Mouse (Mus musculus): ENCODE results near the gene Kctd20.
"Not testable (repeated sequence)": the region's sequence is repeated elsewhere in the genome, so short reads cannot be mapped to it uniquely, and the experiment has no call there.

Kctd20 gene

DNA sequence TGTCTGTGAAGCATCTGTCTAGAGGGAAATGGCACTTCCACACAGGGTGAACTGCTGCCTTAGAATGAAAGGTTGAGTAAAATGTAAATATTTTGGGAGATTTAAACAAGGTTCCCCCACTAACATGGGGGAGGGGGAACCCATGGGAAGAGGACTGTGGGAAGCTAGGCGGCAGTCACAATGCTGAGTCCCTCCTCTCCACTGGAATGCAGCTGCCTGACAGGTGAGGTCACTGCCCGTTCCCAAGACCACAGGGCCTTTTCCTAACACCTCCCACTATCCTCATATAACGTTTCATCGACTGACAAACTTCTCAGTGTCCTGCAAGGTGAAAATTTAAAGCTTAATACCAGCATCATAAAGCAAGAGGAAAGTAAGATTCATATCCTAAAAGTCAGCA lies 30.8 kb downstream of the Kctd20 start:
- in situ Hi-C loops (cut with MseI, MboI): no loop called here

DNA sequence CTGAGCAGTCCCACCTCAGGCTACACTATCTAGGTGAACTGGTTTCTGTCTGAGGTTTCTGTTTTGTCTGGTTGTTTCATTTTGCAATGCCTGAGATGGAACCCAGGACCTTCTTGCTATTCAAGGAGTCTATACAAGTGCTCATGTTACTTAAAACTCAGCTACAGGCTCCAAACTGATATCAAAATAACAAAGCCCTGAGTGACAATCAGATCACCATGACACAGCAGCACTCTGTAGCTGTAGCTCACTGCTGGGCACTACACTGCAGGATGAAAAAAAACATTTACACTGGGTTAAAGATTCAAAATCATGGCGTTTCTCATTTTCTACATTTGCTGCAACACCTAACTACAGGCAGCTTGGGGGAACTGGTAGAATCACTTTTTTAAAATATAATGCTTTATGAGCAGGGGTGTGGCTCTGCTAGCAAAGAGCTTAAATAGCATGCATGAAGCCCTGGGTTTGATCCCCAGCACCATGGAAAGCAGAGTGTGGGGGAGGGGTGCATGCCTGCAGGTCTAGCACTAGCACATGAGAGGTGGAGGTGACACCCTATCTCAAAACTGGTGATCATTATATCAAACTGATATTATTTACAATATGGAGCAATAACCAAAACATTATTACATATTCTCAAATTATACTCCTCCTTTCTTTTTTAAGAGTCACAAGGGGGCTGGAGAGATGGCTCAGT lies 33.1 kb downstream of the Kctd20 start:
- in situ Hi-C loops (cut with MseI, MboI): no loop called here

DNA sequence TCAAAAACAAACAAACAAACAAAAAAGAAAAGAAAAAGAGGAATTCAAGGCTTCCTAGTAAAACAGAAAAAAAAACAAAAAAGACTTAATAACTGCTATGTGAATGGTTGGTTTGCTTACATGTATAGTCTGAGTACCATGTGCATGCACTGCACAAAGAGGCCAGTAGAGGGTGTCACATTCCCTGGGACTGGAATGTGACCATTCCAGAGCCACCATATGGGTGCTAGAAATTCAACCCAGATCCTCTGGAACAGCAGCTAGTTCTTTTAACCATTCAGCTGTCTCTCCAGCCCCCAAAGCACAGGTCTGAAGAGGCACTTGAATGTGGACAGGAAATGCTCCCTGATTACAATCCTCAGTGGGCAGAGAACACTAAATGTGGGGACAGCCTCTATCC lies 35.1 kb downstream of the Kctd20 start:
- in situ Hi-C loops (cut with MseI, MboI): no loop called here

DNA sequence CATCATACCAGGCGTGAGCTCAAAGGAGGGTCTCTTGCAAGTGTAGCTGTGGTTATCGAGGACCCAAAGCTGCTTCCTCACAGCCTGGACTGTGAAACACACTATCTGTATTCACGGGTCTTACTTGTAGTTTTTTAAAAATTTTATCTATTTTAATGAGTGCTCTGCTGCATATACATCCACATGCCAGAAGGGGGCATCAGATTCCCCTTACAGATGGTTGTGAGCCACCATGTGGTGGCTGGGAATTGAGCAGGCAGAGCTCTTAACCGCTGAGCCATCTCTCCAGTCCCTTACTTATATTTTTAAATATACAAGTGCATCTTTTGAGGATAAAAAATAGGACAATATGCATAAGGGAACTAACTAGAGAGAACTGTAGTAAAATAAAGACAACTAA lies 36.0 kb downstream of the Kctd20 start:
- in situ Hi-C loops (cut with MseI, MboI): no loop called here

DNA sequence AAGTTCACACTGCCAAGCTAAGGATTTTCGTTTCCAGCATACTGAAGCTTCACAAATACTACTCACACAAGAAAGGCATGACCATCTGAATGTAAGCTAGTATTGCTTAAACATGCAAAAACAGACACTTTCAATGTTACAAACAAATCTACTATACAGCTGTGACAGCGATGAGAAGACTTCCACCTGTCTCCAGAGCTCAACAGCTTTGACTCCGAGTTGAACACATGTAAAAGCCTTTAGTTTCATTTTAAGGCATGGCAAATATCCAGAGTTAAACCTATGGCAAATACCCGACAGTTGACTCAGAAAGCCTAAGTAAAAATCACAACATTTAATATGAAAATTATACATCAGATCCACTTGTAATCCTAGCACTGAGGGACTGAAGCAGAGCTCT lies 36.5 kb downstream of the Kctd20 start:
- in situ Hi-C loops (cut with MseI, MboI): no loop called here

DNA sequence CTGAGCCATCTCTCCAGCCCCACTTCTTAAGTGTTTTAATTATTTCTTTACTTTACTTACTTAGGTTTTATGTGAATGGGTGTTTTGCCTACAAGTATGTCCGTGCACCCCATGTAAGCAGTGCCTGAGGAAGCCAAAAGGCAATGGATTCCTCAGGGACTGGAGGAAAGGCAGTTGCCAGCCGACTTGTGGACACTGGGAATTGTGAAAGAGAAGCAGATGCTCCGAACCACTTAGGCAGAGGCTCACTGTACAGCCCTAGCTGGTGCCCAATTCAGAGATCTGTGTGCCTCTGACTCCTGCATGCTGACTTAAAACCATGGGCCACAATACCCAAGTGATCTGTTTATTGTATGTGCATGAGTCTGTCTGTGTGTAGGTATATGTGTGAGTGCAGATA lies 37.2 kb downstream of the Kctd20 start:
- in situ Hi-C loops (cut with MseI, MboI): no loop called here

DNA sequence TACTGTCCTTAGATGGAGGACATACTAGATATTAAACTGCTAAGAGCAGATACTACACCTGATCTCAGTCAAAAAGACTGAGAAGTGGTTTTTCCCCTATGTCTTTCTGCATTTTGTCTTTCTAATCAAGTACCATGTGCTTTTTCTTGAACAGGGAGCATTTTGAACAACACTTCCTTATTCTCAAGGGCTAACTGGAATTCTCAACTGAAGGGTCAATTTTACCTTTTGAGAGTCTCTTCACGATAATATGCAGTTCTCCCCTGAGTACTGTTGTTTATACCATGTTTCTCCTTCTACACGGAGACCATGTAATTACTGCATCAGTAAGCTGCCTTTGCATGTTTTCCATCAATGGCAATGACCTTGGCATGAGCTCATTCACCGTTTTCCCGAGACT lies 38.3 kb downstream of the Kctd20 start:
- in situ Hi-C loops (cut with MseI, MboI): no loop called here

DNA sequence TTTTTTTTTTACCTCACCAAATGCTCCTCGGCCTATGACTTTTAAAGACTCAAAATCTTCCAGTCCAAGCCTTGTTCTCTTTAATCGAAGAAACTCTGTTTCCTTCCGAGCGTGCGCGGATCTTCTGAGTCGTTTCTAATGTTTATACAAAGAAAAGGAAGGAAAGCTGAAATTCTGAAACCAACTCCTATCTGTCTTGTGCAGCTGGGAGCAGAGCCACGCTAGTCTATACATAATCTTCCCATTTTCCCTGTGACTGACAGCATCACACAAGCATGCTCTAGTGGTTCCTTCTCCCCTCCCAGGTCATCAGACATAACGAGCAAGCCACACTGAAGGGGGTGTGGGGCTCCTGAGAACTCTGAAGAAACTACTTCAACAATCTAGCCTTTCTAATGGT lies 39.5 kb downstream of the Kctd20 start:
- in situ Hi-C loops (cut with MseI, MboI): no loop called here

DNA sequence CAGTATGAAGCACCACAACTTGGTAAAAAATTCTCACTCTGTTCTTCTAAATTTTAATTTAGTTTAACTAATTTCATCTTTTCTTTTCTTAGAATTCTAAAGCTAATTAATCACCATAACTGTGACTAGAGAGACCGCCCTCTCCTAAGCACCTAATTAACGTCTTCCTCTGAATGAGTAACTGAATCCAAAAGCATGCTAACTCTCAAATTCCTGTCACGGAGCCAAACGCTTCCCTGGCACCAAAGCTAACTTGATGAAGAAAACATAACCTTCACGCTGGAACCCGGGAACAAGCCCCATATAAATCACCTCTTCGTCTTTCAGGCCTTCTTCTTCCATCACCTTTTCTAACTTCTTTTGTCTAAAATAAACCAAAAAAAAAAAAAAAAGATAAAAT lies 40.4 kb downstream of the Kctd20 start:
- in situ Hi-C loops (cut with MseI, MboI): no loop called here

DNA sequence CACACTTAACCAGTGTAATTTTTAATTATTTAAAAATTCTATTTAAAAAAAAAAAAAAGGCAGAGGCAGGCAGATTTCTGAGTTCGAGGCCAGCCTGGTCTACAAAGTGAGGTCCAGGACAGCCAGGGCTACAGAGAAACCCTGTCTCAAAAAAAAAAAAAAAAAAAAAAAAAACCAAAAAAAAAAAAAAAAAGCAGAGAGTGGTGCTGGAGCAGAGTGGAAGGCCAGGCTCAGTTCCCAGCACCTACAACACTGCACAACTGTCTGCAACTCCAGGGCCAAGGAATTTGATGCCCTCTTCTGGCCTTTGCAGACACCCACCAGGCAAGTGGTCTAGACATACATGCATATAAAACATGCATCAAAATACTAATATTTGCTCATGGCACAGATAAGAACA lies 41.3 kb downstream of the Kctd20 start:
- in situ Hi-C loops (cut with MseI, MboI): not testable (repeated sequence)

DNA sequence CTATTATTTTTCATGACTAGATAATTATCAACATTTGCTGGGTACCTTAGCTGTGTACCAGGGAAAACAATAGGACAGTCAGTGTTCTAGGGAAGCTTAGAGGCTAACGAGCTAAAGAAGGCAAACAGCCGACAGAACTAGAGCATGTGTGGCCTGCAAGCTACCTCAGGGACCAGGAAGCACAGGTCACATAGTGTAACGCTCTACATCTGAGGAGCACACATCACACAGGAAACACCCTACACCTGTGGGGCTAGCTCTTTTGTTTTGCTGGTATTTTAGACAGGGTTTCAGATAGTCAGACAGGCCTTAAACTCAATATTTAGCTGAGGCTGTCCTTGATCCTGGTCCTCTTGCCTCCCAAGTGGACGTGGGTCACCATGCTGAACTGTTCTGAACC lies 42.9 kb downstream of the Kctd20 start:
- in situ Hi-C loops (cut with MseI, MboI): no loop called here

DNA sequence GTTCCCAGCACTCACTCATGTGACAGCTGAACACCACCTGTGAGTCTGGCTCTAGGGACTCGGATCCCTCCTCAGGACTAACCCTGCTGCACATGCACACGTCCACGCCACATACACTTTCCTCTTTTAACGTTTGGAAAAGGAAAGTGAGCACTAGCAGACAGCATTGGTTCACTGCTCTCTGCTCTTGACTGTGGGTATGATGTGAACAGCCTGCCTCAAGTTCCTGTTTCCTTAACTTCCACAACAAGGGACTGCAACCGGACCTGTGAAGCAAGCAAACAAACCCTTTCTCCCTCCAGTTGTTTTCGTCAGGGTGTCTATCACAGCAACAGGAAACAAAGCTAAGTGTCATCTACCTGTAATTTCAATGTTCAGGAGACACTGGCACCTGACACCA lies 48.7 kb downstream of the Kctd20 start:
- in situ Hi-C loops (cut with MseI, MboI): no loop called here

DNA sequence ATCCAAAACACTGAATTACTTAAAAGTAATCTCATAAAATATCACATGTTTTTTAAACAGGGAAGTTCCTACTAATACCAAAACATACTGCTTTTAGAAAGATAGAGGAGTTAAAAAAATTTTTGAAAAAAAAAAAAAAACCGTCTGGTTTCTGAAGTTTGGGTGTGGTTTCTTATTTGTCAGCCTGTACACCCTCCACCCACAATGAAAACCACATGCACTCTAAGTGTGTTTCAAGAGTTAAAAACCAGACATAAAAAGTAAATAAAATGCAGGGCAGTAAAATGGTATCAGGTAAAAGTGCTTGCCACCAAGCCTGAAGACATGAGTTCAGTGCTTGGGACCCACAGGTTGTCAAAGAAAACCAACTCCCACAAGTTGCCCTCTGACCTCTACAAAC lies 52.0 kb downstream of the Kctd20 start:
- in situ Hi-C loops (cut with MseI, MboI): no loop called here

DNA sequence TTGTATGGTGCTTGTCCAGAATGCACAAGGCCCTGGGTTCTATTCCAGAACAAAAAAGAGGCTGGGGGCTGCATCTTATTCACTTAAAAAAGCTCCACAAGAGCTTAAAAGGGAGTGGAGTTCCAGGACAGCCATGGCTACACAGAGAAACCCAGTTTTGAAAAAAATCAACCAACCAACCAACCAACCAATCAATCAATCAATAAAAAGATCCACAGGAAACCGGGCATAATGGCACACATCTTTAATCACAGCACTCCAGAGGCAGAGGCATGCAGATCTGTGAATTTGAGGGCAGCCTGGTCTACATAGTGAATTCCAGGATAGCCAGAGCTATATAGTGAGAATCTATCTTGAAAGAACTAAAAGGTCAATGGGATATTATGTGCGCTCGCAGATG lies 53.3 kb downstream of the Kctd20 start:
- in situ Hi-C loops (cut with MseI, MboI): no loop called here

DNA sequence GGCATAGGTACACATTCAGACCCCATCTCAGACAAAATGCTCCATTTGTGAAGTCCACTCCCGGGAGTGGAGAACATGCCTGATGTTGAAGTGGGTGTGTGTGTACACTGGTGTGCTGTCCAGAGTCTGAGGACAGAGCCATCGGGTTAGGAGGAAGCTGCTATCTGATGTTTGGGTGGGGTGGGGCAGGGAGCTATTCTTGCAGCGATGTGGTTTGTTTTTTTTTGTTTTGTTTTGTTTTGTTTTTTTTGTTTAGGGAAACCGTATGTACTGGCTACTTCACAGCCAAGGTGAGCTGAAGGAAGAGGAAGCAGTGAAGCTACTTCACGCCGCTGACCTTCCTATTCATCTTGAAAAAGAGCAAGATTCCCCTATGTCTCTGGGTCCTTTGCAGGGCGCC lies 55.1 kb downstream of the Kctd20 start:
- in situ Hi-C loops (cut with MseI, MboI): no loop called here

DNA sequence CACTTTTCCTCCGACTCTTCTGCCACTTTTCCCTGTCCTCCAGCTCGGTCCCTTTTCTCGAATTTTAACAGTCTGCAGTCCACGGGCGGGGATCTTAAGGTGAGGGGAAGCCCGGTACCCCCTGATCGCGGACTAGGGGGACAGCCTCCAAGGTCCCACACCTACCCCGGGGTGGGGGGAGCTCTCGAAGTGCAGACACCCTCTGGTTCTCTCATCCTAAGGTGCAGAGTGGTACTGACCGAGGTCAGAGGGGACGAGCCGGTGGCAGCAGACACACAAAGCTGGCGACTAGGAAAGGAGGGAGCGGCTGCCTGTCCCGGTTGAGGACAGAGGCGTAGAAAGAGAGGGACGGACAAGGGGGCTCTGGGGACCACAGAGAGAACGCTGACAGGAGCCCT lies 55.5 kb downstream of the Kctd20 start:
- in situ Hi-C loops (cut with MseI, MboI): no loop called here

DNA sequence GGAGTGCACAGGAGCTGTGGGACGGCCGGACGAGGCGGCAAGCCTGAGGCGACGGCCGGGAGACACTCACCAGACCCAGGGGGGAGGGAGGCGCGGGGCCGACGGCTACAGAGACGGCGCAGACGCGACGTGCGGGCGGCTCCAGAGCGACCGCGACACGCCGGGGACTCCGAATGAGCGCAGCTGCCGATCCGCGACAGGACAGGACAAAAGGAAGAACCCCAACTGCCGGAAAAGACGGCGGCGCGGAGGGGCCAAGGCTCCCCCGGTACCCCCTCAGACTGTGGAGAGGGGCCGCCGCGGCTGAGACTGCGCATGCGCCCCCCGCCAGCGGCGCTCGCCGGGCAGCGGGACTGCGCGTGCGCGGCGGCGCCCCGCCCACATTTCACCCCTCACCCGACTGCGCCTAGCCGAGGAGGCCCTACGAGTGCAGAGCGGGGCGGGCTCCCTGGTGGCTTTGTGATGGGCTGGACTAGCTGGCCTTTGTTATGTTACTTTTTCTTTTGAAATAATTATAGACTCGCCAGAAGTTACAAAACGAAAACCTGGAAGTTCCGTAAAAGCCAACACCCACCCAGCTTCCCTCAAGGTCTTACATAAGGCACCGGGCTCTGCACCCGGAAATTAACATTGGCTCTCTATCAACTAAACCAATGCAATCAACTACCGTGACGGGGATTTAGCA lies 56.0 kb downstream of the Kctd20 start, which contains the start of gene Stk38:
Gene Stk38 (minus strand): TSS at position 355 of the 685 bp plus-strand sequence.
- in situ Hi-C loops (cut with MseI, MboI): no loop called here

DNA sequence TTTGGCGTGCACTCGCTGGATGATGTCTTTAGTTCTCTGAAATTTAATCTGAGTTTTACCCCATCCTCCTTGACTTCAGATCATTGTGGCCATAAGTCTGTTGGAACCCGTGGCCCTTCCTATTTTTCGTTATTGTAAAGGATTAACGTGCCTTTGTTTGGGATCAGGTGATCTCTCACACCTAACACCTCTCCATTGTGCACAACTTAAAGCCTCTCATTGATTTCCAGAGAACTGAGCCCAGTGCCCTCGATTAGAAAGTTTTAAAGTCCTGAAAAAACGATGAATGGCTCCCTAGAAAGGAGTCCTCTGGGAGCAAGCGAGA lies 56.5 kb downstream of the Kctd20 start:
- in situ Hi-C loops (cut with MseI, MboI): no loop called here

DNA sequence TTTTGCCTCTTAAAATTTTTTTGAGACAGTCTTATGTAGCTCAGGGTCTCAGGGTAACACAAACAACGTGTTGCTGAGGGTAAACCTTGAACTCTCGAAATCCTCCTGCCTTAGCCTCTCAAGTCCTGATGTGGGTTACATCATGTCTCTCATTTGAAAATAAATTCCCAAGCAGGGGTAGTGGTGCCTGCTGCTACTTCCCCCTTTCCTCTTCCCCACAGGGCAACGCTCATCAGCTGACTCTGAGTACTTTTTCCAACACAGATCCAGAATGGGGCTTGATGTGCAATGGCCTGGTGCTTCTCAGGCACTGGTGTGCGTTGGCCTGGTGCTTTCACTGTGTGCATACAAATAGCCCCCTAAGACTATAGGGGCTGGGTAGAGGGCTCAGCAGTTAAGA lies 57.4 kb downstream of the Kctd20 start:
- in situ Hi-C loops (cut with MseI, MboI): no loop called here

DNA sequence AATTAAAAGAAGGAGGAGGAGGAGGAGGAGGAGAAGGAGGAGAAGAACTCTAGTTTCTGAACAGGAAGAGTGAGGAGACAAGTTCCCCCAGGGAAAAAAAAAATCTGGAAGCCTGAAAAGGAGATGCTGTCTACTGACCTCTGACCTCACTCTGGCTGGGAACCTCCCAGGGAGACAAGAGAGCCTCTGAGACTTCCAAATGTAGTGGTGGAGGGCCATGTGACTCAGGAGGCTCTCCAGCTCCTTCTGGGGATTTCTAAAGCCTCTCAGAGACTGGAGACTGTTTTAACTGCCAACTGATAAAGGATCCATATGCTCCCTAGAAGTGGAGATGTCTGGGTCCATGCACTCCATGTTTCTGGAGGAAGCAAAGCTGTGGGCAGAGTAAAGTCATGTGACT lies 62.5 kb downstream of the Kctd20 start:
- in situ Hi-C loops (cut with MseI, MboI): no loop called here

DNA sequence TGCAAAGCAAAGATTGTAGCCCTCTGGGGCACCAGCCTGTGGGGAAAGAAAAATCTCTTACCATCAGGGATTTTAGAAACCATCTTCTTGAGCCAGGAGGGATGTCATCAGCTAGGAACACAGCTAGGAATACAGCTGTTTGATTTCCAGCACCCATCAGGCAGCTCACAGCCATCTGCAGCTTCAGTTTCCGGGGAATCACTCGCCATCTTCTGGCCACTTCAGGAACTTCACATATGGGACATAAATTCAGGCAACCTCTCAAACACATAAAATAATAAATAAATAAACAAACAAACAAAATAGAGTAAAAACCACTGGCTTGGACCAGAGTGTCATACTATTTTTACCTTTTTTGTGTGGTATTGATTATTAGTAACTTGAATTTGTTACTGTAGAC lies 63.9 kb downstream of the Kctd20 start:
- in situ Hi-C loops (cut with MseI, MboI): no loop called here

DNA sequence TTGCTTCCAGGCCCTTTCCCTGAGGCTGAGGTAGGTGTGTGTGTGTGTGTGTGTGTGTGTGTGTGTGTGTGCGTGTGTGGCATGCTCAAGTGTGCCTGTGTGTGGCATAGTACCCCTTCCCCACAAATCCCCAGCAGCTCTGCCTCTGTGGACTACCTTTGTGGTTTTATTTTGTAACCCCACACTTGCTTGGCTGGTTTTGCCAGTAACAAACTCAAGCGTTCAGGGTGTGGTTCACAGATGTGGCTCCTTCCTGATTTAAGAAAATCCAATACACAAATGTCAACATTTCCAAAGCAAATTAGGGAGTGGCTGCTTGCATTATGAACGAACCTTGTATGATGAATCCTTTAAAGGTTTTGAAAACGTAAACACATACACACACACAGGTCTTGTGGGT lies 65.0 kb downstream of the Kctd20 start:
- in situ Hi-C loops (cut with MseI, MboI): no loop called here

DNA sequence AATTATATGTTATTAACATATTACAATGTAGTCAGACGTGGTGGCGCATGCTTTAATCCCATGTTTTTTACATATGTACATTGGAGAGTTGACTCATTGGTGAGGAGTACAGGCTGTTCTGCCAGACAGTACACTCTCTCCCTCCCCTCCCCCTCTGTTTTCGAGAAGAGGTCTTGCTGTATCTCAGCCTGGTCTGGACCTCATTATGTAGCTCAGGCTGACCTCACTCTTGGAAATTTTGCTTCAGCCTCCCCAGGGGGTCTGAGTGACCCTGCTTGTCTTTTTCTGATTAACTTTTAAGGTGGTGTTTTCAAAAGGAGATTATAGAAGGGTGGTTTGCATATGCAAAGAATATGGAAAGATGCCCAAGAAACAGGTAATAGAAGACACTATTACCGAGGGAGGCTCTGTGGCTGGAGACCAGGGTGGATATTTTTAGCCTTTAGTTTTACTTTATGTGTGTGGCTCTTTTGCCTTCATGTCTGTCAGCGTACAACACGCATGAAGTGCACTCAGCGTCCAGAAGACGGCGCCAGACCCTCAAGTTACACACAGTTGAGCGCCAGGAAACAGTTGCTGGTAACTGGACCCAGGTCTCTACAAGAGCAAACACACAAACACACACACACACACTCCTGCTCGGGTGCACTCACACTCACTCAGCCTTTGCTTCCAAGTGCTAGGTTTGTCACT lies 66.7 kb downstream of the Kctd20 start:
- in situ Hi-C loops (cut with MseI, MboI): no loop called here
